Mouse (Mus musculus): ENCODE measurements around the gene Tap1.
"Not testable (repeated sequence)": the region's sequence is repeated elsewhere in the genome, so short reads cannot be mapped to it uniquely, and the experiment has no call there.

Tap1 gene

DNA sequence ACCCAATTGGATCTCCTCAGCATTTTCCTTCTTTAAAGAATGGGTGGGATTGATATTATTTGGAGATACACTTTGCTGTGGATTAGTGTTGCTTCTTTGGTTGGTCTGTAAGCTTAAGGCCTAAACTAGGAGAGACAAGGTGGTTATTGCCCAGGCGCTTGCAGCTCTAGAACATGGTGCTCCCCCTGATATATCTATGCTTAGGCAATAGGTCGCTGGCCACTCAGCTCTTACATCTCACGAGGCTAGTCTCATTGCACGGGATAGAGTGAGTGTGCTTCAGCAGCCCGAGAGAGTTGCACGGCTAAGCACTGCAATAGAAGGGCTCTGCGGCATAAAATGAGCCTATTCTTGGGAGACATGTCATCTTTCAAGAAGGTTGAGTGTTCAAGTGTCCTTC, 44.7 kb downstream of the Tap1 start:
- not testable (repeated sequence) for DNase-seq (ENCODE audit: low read depth, low spot score)

DNA sequence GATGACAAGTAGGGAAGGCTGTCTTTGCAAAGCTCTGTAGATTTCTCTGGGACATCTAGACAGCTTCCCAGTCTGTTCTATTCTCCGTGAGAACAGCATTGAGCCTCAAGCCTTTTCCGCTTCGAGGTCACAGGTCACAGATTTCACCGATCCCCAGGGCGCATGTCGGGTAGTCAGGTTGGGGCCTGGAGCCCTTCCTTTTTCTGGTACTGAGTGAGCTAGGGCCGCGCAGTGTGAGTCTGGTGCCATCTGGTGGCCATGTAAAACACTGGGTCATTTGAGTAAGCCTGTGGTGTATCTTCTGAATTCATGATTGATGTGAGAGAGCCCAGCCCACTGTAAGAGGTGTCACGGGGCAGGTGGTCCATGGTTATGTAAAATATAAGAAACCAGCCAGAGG, 47.6 kb downstream of the Tap1 start:
- peak; percentile 30 for DNase-seq (ENCODE audit: low read depth, low spot score)

DNA sequence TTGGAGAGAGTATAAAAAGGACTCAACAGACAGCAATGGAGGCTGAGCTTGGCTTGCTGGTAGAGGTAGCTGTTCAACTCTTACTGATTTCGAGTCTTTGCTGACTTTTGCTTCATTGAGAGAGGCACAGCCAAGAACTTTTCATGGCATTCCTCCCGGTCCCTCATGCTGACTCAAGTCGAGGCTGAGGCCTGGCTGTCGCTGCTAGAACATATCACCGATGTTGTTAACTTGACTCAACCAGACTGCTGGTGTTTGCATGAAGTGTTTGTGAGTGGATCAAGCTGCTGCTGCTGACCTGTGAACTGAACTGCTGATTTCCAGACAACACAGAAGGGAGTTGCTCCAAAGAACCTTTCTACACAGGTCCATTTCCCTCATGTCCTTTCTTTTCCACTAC, 49.3 kb downstream of the Tap1 start:
- no peak for DNase-seq (ENCODE audit: low read depth, low spot score)

DNA sequence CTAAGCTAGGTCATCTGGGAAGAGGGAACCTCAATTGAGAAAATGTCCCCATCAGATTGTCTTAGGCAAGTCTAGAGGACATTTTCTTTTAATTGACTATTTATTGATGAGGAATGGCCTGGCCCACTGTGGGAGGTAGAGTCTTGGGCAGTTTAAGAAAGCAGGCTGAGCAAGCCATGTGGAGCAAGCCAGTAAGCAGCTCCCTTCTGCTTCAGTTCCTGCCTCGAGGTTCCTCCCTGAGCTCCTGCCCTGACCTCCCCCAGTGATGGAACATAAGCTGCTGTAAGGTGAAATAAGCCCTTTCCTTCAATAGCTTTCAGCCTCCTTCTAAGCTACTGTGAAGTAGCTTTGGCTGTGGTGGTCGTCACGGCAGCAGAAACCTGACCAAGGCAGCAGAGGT, 50.4 kb downstream of the Tap1 start:
- DNase-seq (ENCODE audit: low read depth, low spot score), result no peak

DNA sequence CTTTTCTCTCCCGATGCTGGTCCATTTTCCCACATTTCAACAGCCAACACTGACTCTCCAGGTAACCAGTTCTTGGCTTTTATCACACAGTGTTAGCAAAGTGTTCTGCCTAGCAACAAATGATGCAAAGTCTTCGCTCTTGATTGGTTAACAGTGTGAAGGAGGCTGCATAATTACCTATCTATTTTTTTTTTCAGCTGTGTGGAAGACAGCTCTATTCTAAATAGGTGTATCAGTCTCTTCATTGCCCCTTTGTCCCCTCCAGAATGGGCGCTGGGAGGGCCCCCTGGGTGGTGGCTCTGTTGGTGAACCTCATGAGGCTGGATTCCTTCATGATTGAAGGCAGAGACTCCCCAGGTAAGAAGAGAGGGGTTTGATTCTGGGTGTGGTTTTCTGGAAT, 51.4 kb downstream of the Tap1 start, which contains the start of gene H2-Ob:
H2-Ob (plus strand) TSS at position 198 of the 400 bp plus-strand sequence.
- no peak for DNase-seq (ENCODE audit: low read depth, low spot score)

DNA sequence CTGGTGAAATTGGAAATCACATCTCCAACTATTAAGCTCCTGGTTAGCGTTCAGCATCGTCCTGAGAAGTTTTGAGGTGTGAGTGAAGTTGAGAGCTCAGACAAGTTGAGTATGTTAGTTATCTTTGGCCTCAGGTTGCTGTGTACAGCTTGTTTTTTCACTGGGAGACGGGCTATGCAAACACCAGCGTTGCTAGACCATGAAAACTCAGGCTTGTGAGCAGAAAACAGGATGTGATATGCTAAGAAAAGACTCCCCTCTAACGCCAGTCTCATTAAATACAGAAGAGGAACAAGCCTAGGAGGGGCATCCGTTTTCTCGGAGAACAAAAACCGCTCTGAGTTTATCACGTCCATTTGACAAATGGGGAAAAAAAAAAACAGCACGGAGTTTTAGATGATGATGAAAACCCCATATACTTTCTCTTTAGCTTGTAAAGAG, 52.3 kb downstream of the Tap1 start:
- no peak for DNase-seq (ENCODE audit: low read depth, low spot score)

DNA sequence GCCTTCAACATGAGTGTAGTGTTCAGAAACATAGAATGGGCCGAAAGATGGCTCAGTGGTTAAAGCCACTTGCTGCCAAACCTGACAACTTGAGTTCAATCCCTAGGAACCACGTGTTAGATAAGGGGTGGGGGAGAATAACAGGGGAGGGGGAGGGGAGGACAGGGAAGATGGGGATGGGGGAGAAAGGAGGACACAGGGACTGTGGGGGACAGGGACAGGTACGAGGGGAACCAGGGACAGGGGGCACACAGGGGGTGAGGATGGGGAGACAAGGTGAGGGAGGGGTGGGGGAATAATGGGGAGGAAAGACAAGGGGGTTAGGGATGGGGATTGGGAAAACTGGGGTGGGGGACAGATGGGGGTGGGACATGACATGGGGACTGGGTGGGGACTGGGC, 53.0 kb downstream of the Tap1 start:
- DNase-seq (ENCODE audit: low read depth, low spot score), result no peak

DNA sequence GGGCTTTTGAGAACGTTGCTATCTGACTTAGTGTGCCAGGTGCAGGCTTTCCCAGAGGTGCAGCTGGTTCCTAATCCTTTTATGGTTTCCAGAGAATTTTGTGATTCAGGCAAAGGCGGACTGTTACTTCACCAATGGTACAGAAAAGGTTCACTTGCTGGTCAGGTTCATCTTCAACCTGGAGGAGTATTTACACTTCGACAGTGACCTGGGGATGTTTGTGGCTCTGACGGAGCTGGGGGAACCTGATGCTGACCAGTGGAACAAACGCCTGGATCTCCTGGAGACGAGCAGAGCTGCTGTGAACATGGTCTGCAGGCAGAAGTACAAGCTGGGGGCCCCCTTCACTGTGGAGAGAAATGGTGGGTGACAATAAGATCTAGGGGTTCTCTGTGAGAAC, 53.6 kb downstream of the Tap1 start:
- DNase-seq (ENCODE audit: low read depth, low spot score), result no peak

DNA sequence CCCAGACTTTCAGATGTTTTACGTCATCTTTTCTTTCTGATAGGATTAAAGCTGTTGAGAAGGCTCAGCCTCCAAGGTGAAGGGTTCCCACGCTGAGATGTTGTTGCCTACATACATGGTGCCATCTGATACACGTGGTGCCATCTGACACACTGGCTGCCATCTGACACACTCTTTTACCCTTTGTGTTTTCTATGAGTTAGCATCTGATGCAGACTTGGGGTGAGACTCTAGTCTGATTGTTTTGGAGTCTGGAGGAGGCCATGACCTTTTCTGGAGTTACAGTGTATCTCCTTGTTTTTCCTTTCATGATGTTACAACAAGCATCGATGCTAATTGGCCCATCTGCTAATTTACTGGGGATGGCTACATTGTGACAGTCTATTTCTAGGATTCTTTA, 57.3 kb downstream of the Tap1 start:
- no peak for DNase-seq (ENCODE audit: low read depth, low spot score)
